Mouse (Mus musculus) embryo, embryonic 11.5 days (tissue): ENCODE measurements around the gene M6pr.

Source experiments
- DNase-seq: peaks from one replicate; pipeline ENCODE4 v3.0.0-alpha.2; 2012; ENCODE audit warnings: low read depth, low spot score

M6pr gene

GRCm38 (mm10) chr6:122297279-122298222, 11.0 kb upstream of the M6pr start:
- no peak for DNase-seq

DNA sequence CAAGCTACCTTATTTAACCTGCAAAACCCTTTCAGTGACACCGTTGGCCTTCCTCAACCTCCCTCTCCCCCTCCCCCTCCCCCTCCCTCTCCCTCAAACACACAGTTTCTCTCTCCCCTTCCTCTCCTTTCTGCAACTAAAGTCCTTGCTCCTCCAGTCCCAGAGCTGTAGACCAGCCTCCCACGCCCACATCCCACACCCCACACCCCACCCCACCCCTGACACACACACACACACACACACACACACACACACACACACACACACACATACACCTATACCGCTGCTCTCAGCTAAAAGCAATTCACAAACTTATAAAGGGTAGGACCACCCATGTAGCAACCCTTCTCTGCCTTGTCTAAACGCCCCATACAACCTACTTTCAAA, 10.3 kb upstream of the M6pr start:
- no peak for DNase-seq

- no peak for DNase-seq
Observed at GRCm38 (mm10) chr6:122299621-122300133, 8.8 kb upstream of the M6pr start.

DNA sequence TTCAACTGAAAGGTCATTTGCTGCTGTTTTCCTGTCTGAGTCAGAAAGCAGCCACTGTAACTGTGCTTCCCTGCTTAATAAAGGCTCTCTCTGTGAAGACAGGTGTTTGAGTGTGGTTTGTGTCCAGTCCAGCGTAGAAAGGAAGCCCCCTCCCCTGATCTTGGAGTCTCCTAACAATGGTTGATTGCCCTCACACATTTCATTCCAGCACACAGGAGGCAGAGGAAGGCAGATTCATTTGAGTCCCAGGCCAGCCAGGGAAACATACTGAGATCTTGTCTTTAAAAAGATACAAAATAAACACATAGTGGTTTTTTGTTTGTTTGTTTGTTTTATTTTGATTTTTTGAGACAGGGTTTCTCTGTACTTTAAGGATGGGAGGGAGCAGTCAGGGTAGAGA, 6.4 kb upstream of the M6pr start:
- DNase-seq, result no peak

DNA sequence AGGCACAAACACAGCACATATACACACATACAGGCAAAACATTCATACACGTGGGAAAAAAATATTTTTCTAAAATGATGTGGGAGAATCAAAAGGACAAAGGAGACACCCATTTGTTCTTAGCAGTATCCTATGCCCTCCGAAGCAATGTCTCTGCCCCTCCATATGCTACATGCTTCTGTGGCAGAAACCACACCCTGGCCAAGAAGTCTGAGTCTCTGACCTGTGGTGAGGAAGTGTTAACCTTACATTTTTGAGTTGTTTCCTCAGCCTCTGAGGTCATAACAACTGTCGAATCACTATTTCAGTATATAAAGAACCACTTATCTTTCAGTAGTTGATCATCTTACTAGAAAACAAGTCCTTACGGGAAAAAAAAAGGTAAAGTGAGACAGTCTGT, 5.9 kb upstream of the M6pr start:
- DNase-seq, result no peak

DNA sequence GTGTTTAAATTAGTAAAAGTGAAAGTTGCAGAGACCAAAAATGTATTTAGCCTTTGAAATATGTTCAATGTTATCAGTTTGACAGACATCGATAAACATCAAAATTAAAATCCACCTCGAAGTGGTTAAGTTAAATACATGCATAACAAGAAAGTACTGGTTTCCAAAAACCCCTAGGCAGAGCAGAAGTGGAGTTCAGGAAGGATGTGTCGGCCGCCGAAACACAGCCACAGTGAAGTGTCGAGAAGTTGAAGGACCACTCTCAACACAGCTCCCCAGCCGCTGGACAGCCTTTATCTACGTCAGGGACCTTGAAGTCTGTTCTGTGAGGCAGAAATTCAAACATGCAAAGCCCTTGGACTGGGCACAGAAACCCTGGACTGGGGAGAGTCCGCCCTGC, 5.0 kb upstream of the M6pr start:
- DNase-seq, result no peak

- peak; percentile 67 for DNase-seq
Observed at GRCm38 (mm10) chr6:122304355-122304754, 4.2 kb upstream of the M6pr start.

DNA sequence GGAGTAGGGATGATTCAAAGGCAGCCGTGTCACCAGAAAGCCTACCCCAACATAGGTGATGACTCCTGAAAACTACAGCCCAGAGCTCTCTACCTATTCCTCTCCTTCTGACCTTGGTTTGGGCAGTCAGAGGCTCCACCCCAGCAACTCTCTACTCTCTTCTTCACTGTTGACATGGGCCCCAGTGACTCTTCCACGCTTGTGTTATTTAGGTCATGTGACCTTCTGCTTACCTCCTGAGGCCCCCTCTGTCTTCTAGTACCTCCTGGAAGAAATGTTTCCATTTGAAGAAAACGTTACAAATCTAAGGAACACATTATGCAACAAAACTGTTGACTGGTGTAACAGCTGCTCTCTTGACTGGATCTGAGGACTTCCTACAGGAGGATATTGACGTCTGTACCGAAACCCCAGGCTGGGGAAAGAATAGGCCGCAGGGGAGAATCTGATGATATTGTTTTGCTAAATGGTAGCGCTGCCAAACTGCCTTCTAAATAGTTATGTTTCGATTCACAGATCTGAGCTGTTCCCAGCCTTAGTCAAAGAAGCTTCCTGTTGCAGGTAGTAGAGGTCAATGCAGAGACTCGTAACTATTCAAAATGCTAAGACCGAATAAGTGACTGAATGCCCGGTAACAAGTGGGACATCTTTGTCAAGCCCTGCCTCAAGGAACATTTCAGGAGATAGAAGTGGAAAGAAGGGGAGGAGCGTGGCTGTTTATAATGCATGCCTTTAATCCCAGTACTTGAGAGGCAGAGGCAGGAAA, 3.5 kb upstream of the M6pr start:
- no peak for DNase-seq

GRCm38 (mm10) chr6:122306707-122307106, 1.8 kb upstream of the M6pr start:
- no peak for DNase-seq

DNA sequence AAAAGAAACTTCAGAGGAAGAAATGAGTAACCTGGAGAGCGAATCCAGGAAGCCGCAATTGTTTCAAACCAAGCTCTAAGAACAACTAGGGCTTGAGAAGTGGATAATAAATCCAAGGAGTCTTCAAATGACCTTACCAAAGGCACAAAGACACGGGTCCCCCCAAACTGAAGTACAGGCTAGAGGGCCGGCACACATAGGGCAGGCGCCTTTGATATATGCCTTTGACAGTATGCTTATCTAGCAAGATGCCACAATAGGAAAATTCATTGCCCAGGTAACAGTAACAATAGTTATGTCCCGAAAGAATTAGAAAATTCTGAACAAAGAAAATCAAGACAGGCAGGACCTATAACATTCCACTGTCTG, 400 bp upstream of the M6pr start:
- no peak for DNase-seq

DNA sequence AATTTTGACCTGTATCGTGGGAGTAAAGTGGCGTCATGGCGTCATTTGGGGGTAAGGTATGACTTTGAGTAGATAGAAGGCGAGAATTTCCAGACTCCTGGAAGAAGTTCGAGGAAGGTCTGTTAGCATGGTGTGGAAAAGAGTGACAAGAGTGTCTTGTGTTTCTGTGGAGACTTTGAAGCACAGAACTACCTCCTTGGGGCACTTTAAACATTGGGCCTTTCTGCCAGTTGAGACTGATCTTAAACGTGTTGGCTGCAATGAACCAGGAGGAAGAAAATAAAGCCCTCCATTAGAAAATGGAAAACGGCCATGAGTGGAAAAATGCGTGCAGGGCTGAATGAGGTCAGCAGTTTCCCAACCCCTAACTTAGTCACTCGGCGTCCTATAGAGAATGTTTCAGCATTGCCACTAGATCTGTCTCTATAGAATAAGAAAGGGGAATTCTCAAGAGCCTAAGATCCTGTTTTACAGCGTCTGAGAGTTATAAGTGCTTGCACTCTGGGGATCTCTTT, 983 bp downstream of the M6pr start:
- DNase-seq, result no peak

GRCm38 (mm10) chr6:122310187-122310820, 1.8 kb downstream of the M6pr start:
- DNase-seq, result no peak

DNA sequence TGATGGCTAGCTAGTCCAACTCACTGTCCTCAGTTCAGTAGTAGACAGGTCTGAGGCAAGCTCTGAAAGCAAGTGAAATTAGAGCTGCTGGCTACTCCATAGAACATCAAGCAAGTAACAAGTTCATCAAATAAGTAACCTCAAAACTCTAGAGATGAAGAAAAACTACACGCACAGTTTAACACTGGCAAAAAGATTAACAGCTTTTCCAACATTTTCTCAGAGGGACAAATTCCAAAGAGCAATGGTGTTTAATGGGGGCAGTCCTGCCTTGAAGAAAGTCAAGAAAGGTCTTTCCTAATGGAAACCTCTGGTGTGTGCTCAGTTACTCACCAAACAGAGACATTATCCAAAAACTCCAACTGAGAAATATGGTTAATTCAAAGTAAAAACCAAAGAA, 10.2 kb downstream of the M6pr start:
- DNase-seq, result no peak

DNA sequence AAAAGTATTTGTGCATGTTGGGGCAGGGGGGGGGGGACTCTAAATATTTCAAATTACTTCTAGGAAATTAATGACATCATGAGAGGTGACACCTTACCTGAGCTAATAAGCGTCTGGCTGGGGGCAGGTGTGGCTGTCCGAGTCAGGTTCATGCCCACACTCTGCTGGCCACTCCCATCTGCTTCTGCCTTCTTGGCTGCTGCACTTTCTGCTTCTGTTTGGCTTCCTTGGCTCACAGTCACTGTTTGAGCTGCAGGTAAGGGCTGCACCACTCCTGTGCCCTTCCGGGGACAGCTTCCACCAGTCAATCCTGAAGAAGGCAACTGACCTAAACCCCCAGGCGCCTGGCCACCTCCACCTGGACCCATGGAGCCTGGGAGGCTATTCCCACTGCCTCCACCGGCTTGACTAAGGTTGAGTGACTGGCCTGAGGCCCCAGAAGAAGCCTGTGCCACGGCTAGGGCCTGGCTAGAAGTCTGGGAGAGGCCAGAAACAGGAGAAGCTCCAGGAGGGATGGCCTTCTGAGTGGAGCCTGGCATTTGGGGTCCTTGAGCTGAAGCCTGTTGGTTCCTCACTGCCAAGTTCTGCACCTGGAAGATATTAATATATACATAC, 16.9 kb downstream of the M6pr start:
- no peak for DNase-seq

DNA sequence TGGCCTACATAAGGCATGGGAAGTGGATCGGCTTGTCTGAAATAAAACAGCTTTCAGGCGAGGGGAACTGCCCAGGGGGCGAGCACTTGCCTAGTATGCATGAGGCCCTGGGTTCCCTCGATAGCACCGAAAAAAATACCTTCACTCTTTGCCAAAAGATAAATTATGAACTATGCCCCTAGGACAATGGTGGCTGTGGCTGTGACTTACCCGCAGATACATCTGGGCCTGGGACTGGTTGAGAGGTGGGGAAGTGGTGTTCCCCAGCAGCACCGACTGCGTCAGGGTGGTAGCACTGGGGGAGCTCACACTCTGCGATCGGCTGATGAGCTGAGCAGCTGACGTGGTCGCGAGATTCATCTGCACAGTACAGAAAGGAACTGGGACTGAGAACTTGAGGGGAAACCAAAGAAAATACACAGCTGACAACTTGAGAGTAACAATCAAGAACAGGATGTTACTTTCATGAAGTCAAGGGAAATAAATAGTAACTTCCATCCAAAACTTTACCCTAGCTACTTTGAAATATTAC, 24.6 kb downstream of the M6pr start:
- no peak for DNase-seq

- no peak for DNase-seq
Observed at GRCm38 (mm10) chr6:122334786-122335340, 26.3 kb downstream of the M6pr start.

DNA sequence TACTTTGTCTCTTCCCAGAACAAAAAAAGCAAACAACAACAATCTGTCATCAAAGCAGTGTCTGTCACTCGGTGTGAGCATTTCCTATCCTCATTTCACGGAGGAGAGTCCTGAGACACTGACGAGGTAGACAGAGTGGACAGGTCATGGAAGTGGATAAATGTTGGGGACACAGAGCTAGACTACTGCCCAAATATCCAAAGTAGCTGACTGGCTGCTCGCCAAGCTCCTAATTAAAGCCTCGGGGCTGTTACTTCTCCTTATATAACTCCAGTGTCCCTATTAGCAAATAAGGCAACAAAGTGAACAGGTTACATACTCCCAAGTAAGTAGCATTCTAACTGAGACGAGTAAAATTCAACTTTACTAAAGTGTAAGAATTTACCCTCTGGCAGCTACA, 29.0 kb downstream of the M6pr start:
- DNase-seq, result no peak

DNA sequence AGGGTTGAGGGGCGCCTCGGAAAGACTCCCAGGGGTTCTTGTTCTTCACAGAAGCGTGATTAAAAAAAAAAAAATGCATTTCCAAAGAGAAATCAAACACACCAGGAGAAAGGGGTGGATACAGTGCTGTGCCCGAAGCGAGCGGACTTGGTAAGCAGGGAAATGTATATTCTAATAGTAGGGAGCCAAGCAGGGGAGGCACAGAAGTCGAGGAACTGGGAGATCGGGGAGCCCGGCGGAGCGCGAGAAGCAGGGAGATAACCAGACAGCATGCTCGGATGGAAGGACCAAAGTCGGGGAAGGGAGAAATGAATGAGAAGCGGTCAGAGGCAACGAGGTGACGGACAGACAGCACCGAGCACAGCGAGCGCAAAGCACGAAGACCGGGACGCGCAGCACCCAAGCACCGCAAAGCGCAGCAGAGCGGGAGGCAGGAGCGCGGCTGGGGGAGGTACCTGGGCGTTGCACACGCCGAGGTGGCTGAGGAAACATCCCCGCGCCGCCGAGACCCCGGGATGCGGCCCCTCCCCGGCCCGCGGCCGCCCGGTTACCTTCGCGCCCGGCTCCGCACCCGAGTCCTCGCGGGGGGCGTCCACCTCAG, 30.6 kb downstream of the M6pr start:
- DNase-seq, result peak; percentile 49

- peak; percentile 86 for DNase-seq
Observed at GRCm38 (mm10) chr6:122339648-122340341, 31.3 kb downstream of the M6pr start.
